Mouse (Mus musculus) kidney, embryonic 15.5 days (tissue): Measurements from ENCODE around the gene Sbds. TPM values are rescaled to one million over a fixed set of nuclear protein-coding genes. Genes with fewer than 3 reads are reported as not detected.

Experiments used
- polyA plus RNA-seq: library from polyadenylated mRNA; unstranded; fragments of >200 nt; fragmentation: Nextera tagmentation; extraction: Ambion mirVana; gene quantifications from 2 replicates; pipeline ENCODE4 v1.2.1, GENCODE M21; 2015

Gene Sbds
- polyA plus RNA-seq, 1 experiment from 2014 or later = 75.3 TPM

Other genes starting within 250 kb of the Sbds start
- 49.9 and 50.6 TPM in 2 replicates for gene Asl, start 226.3 kb downstream of the Sbds start, polyA plus RNA-seq
- 39.0 and 40.6 TPM in 2 replicates for gene Crcp, start 226.2 kb downstream of the Sbds start, polyA plus RNA-seq
- gene Tpst1, start 182.2 kb downstream of the Sbds start, polyA plus RNA-seq = 67.7 and 72.5 TPM in 2 replicates
- 4.7 and 5.0 TPM in 2 replicates for gene Kctd7, start 110.7 kb downstream of the Sbds start, polyA plus RNA-seq
- 30.0 and 32.1 TPM in 2 replicates for gene Rabgef1, start 83.7 kb downstream of the Sbds start, polyA plus RNA-seq
- gene Tmem248, start 38.4 kb downstream of the Sbds start, polyA plus RNA-seq = 33.6 and 34.6 TPM in 2 replicates
- 28.0 TPM in 2 replicates for gene Tyw1, start 89 bp upstream of the Sbds start, polyA plus RNA-seq
- gene Caln1, start 113.9 kb upstream of the Sbds start, polyA plus RNA-seq = 0.78 and 1.1 TPM in 2 replicates
- not detected in 2 replicates for gene A330070K13Rik, start 129.1 kb upstream of the Sbds start, polyA plus RNA-seq